Mouse (Mus musculus): ENCODE data around the gene Atg7. TPM values are rescaled to one million over a fixed set of nuclear protein-coding genes. Genes with fewer than 3 reads are reported as not detected.
A peak's percentile ranks its signal among the peaks of the same experiment; 100 is the strongest.

The Atg7 gene
- total and polyA plus RNA-seq, 2 experiments from 2014 or later = 16.6 to 17.5 TPM

GRCm38 (mm10) chr6:114890411-114891115, 247.7 kb downstream of the Atg7 start:
- DNase-seq (ENCODE audit: low spot score) (peak; percentile 93), ATAC-seq (peak; percentile 56)
- Histone ChIP-seq H3K27me3 (ENCODE audit: insufficient read depth, low read length) (no peaks in the 10 kb centered on the region), H3K9me3 (ENCODE audit: low read length) (no peaks in the 10 kb centered on the region), H3K4me3 (ENCODE audit: low read length) (peak overlapping the region; percentile 19; the same call in 1 of the 2 replicates), H3K4me1 (ENCODE audit: insufficient read depth, low read length) (peaks cover 54% of the 10 kb centered on the region), H3K4me2 (ENCODE audit: low read depth, low read length) (peak overlapping the region; percentile 49), H3K9ac (replicated peaks; ENCODE audit: low read length) (0 out of 2 replicates have a peak overlapping the region, but pooled peaks have one; percentile 6), H3K36me3 (ENCODE audit: insufficient read depth, low read length) (no peaks in the 10 kb centered on the region), H3K27ac (peak overlapping the region; percentile 86)
- peak; percentile 26; the same call in 1 of the 2 replicates for TF ChIP-seq CTCF (IDR thresholded peaks at IDR 0.05; ENCODE audit: low read depth)
- WGBS = 27% methylated on average over 19 of the region's 19 CpGs

DNA sequence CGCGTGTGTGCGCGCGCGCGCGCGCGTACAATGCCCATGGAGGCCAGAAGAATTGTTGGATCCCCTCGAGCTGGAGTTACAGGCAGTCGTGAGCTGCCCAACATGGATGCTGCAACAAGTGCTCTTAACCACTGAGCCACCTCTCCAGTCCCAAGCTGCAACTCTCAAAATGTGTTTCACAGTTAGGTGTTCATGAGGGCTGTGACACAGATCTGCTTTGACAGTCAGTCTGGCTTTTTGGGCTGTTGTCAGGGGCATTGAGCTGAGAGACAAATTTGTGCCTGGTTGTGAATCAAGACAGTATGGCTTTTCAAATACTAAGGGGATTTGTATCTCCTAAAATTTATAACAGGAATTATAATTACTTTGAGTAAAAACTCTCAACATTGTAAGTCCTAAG, 248.4 kb downstream of the Atg7 start:
- DNase-seq (ENCODE audit: low spot score) = peak; percentile 44
- 60% methylated on average over 12 of the region's 12 CpGs for WGBS
- ATAC-seq = no peak
- H3K9ac ChIP-seq (replicated peaks; ENCODE audit: low read length) = no peak overlapping the region
- no peak for TF ChIP-seq CTCF (IDR thresholded peaks at IDR 0.05; ENCODE audit: low read depth)
- H3K27ac ChIP-seq = peak overlapping the region; percentile 86
- peak overlapping the region; percentile 49; the same call in 1 of the 2 replicates for H3K4me2 ChIP-seq (ENCODE audit: low read depth, low read length)
- H3K4me3 ChIP-seq (ENCODE audit: low read length) = no peak overlapping the region
- peaks cover 54% of the 10 kb centered on the region for H3K4me1 ChIP-seq (ENCODE audit: insufficient read depth, low read length)
- H3K27me3 ChIP-seq (ENCODE audit: insufficient read depth, low read length) = no peaks in the 10 kb centered on the region
- H3K9me3 ChIP-seq (ENCODE audit: low read length) = no peaks in the 10 kb centered on the region
- H3K36me3 ChIP-seq (ENCODE audit: insufficient read depth, low read length) = no peaks in the 10 kb centered on the region

- ATAC-seq = no peak
- Histone ChIP-seq H3K4me2 (ENCODE audit: low read depth, low read length) (peak overlapping the region; percentile 35; the same call in 1 of the 2 replicates), H3K36me3 (ENCODE audit: insufficient read depth, low read length) (no peaks in the 10 kb centered on the region)
Measured at GRCm38 (mm10) chr6:114891771-114892170, 248.9 kb downstream of the Atg7 start.

DNA sequence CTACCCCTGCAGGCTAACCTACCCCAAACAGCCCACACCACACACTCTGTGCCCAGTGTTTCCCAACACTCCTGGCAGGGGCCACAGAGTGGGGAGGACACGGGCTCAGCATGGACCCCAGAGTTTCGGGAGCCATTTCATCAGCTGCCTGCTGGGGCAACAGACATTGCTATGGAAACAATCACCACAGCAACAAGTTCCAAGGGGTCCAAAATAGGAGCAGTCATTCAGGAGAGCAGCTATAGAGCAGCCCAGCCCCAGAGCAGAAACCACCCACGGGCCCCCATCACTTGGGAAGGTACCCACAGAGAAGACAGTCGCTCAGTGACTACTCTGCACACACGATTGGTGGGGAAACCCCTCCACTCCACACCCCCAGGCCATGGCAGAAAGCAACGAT, 249.5 kb downstream of the Atg7 start:
- Histone ChIP-seq H3K27me3 (ENCODE audit: insufficient read depth, low read length) (no peaks in the 10 kb centered on the region), H3K9me3 (ENCODE audit: low read length) (no peaks in the 10 kb centered on the region), H3K9ac (replicated peaks; ENCODE audit: low read length) (no peak overlapping the region), H3K4me1 (ENCODE audit: insufficient read depth, low read length) (peaks cover 56% of the 10 kb centered on the region), H3K4me2 (ENCODE audit: low read depth, low read length) (peak overlapping the region; percentile 35), H3K27ac (peak overlapping the region; percentile 86), H3K36me3 (ENCODE audit: insufficient read depth, low read length) (no peaks in the 10 kb centered on the region), H3K4me3 (ENCODE audit: low read length) (no peak overlapping the region)
- DNase-seq (ENCODE audit: low spot score) (peak; percentile 88), ATAC-seq (peak; percentile 76)
- TF ChIP-seq CTCF (IDR thresholded peaks at IDR 0.05; ENCODE audit: low read depth) = no peak
- 6% methylated on average over 6 of the region's 6 CpGs for WGBS

More at GRCm38 (mm10) chr6:114891771-114892170, 248.9 kb downstream of the Atg7 start:
- WGBS = 34% methylated on average over 12 of the region's 12 CpGs
- Histone ChIP-seq H3K9ac (replicated peaks; ENCODE audit: low read length) (no peak overlapping the region), H3K27ac (peak overlapping the region; percentile 86), H3K9me3 (ENCODE audit: low read length) (no peaks in the 10 kb centered on the region), H3K27me3 (ENCODE audit: insufficient read depth, low read length) (no peaks in the 10 kb centered on the region), H3K4me1 (ENCODE audit: insufficient read depth, low read length) (peaks cover 54% of the 10 kb centered on the region), H3K4me3 (ENCODE audit: low read length) (no peak overlapping the region)
- no peak for TF ChIP-seq CTCF (IDR thresholded peaks at IDR 0.05; ENCODE audit: low read depth)
- DNase-seq (ENCODE audit: low spot score) = no peak

DNA sequence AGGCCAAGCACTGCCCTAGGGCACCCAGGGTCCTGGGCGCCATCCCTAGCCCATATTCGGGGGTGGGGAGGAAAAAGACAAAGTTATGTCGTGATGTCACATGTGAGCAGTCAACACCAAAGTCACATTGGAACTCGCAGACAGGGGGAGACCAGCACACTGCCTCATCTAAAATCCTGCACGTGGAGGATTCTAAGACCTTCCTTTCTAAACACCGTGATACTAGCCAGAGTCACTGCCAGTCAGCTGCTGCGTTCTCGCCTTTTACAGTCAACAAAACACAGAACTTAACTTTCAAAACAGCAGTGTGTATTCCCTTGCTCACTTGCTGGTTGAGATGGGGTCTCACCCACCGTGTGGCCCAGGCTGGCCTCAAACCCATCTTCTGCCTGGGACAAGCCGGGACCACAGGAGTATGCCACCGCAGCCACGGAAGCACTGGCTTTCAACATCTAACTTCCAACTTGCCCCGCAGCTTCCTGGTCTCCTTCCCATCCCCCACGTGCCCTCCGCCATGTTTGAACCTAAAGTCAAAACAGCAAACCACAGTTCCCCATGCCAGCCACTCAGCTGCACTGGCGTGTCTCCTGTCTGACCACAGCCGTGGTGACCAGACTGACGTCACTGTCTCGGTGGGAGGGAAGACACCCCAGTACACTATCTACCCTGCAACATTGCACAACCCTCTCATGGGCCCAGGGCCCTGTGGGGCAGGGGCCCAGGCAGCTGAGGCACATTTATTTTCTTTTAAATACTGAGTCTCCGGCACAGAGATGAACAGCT, 250.7 kb downstream of the Atg7 start:
- TF ChIP-seq CTCF (IDR thresholded peaks at IDR 0.05; ENCODE audit: low read depth) = peak; percentile 19; the same call in 1 of the 2 replicates
- H3K27me3 ChIP-seq (ENCODE audit: insufficient read depth, low read length) = no peaks in the 10 kb centered on the region
- no peaks in the 10 kb centered on the region for H3K36me3 ChIP-seq (ENCODE audit: insufficient read depth, low read length)
- H3K27ac ChIP-seq = peak overlapping the region; percentile 86
- 59% methylated on average over 20 of the region's 20 CpGs for WGBS
- ATAC-seq (no peak), DNase-seq (ENCODE audit: low spot score) (no peak)
- no peak overlapping the region for H3K4me3 ChIP-seq (ENCODE audit: low read length)
- no peak overlapping the region for H3K4me2 ChIP-seq (ENCODE audit: low read depth, low read length)
- H3K9me3 ChIP-seq (ENCODE audit: low read length) = no peaks in the 10 kb centered on the region
- peaks cover 48% of the 10 kb centered on the region for H3K4me1 ChIP-seq (ENCODE audit: insufficient read depth, low read length)
- no peak overlapping the region for H3K9ac ChIP-seq (replicated peaks; ENCODE audit: low read length)

- peak; percentile 37; the same call in 1 of the 2 replicates for TF ChIP-seq CTCF (IDR thresholded peaks at IDR 0.05; ENCODE audit: low read depth)
- peak overlapping the region; percentile 45; the same call in 1 of the 2 replicates for H3K27ac ChIP-seq
- H3K4me1 ChIP-seq (ENCODE audit: insufficient read depth, low read length) = peaks cover 41% of the 10 kb centered on the region
Measured at GRCm38 (mm10) chr6:114894548-114895106, 251.7 kb downstream of the Atg7 start.

More at GRCm38 (mm10) chr6:114894548-114895106, 251.7 kb downstream of the Atg7 start:
- no peak overlapping the region for H3K4me2 ChIP-seq (ENCODE audit: low read depth, low read length)
- 70% methylated on average over 4 of the region's 4 CpGs for WGBS
- no peak overlapping the region for H3K9ac ChIP-seq (replicated peaks; ENCODE audit: low read length)
- no peak for DNase-seq (ENCODE audit: low spot score)
- H3K27me3 ChIP-seq (ENCODE audit: insufficient read depth, low read length) = no peaks in the 10 kb centered on the region
- no peak overlapping the region for H3K4me3 ChIP-seq (ENCODE audit: low read length)
- ATAC-seq = no peak
- H3K36me3 ChIP-seq (ENCODE audit: insufficient read depth, low read length) = no peaks in the 10 kb centered on the region
- no peaks in the 10 kb centered on the region for H3K9me3 ChIP-seq (ENCODE audit: low read length)

All from hindbrain, postnatal 0 days (tissue).